Mouse (Mus musculus) brain, embryonic 14.5 days (tissue): ENCODE results near the gene Muc3.

ENCODE experiments used
- CTCF ChIP-seq: fragments of 200-500 bp; IDR thresholded peaks from 2 replicates; pipeline ENCODE4 v1.5.1; 2012; ENCODE audit warnings: inconsistent platforms, mild to moderate bottlenecking, moderate library complexity, borderline replicate concordance; ENCODE audit not compliant: insufficient read depth, insufficient read length; ENCODE audit errors: extremely low read depth
- POLR2A ChIP-seq: fragments of 200-500 bp; IDR thresholded peaks from 2 replicates; pipeline ENCODE4 v1.6.1; 2012; ENCODE audit warnings: mild to moderate bottlenecking, inconsistent platforms, borderline replicate concordance; ENCODE audit not compliant: poor library complexity, insufficient read depth, insufficient read length, severe bottlenecking; ENCODE audit errors: extremely low read depth

- no peak for TF ChIP-seq POLR2A
- TF ChIP-seq CTCF: no peak
Observed at GRCm38 (mm10) chr5:137118878-137119277, 30.2 kb downstream of the Muc3 start.
